In the genomic region with DNA sequence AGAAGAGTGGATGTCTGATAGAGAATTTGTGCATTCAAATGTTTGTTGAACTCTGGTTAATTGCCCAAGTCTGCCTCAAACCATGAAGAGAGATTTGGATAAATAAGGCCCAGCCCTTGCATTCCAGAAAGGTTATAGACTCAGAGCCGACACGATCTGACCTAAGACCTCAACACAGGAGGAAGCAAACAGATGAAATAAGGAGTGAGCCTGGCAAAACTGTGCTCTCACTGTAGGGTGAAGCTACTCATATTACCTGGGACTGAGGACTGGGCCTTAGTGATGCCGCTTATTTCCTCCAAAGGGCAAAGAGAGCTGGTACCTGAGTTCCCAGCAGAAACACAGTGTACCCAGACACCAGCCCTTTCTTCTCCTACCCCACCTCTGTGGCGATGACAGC, we compare ENCODE assay signal across 19 mouse cellular contexts.
DNase-seq lines count a peak whose midpoint lies in the region; ATAC-seq and TF ChIP-seq lines count a peak whose summit lies in the region.
"Had no signal": no experiment of that assay in that cellular context is flagged by ENCODE, and none has a peak within 500 bp of the region (broad histone marks: within the 10 kb centered on the region; RNA-seq: fewer than 3 reads in every experiment).

No protein-coding gene starts in this region.

- no peak for ATAC-seq in embryonic facial prominence, embryonic 13.5 days (ENCODE audit: insufficient number of reproducible peaks, insufficient read depth, low FRiP score, low TSS enrichment, low read depth)
- ATAC-seq in embryonic facial prominence, embryonic 14.5 days (ENCODE audit: low read depth): no peak
- ATAC-seq in limb, embryonic 13.5 days (ENCODE audit: low FRiP score, low read depth): no peak
- no peak for ATAC-seq in forebrain, embryonic 14.5 days
- ATAC-seq: forebrain, postnatal 0 days had no signal

- H3K4me1 ChIP-seq in heart, embryonic 10.5 days: peaks cover 19% of the 10 kb centered on the region
- peaks cover 34% of the 10 kb centered on the region for H3K4me1 ChIP-seq in embryonic facial prominence, embryonic 13.5 days
- H3K4me1 ChIP-seq in embryonic facial prominence, embryonic 14.5 days (ENCODE audit: control insufficient read depth, insufficient read depth, low read length): peaks cover 20% of the 10 kb centered on the region
- H3K4me1 ChIP-seq in limb, embryonic 13.5 days: peaks cover 42% of the 10 kb centered on the region
- no peaks in the 10 kb centered on the region for H3K4me1 ChIP-seq in forebrain, embryonic 14.5 days (ENCODE audit: control insufficient read depth, insufficient read depth, low read length)
- H3K4me1 ChIP-seq: forebrain, embryonic 12.5 days had no signal

- WGBS in heart, embryonic 10.5 days: 66% methylated on average over 4 of the region's 4 CpGs
- 38% methylated on average over 4 of the region's 4 CpGs for WGBS in embryonic facial prominence, embryonic 13.5 days
- 39% methylated on average over 4 of the region's 4 CpGs for WGBS in embryonic facial prominence, embryonic 14.5 days
- 53% methylated on average over 4 of the region's 4 CpGs for WGBS in limb, embryonic 13.5 days
- 89% methylated on average over 4 of the region's 4 CpGs for WGBS in forebrain, embryonic 14.5 days

- TF ChIP-seq CTCF in left cerebral cortex, adult 2 months (IDR thresholded peaks at IDR 0.05): no peak

- H3K27ac ChIP-seq in heart, embryonic 10.5 days: peak overlapping the region; percentile 64
- H3K27ac ChIP-seq in embryonic facial prominence, embryonic 13.5 days: peak overlapping the region; percentile 74
- peak overlapping the region; percentile 78 for H3K27ac ChIP-seq in embryonic facial prominence, embryonic 14.5 days (replicated peaks; ENCODE audit: low read depth, low read length)
- H3K27ac ChIP-seq in limb, embryonic 13.5 days: peak overlapping the region; percentile 77
- H3K27ac ChIP-seq in forebrain, embryonic 14.5 days (ENCODE audit: low read depth, low read length): no peak overlapping the region
- H3K27ac ChIP-seq in left cerebral cortex, adult 2 months: no peak overlapping the region
- H3K27ac ChIP-seq: forebrain, embryonic 12.5 days; hindbrain, embryonic 10.5 days; hindbrain, embryonic 14.5 days had no signal

- H3K9ac ChIP-seq in embryonic facial prominence, embryonic 13.5 days: no peak overlapping the region
- H3K9ac ChIP-seq in embryonic facial prominence, embryonic 14.5 days (ENCODE audit: low read depth, low read length): no peak overlapping the region
- no peak overlapping the region for H3K9ac ChIP-seq in limb, embryonic 13.5 days
- no peak overlapping the region for H3K9ac ChIP-seq in forebrain, embryonic 14.5 days (ENCODE audit: low read length)
- H3K9ac ChIP-seq: forebrain, embryonic 12.5 days; forebrain, postnatal 0 days; heart, embryonic 12.5 days; hindbrain, embryonic 14.5 days had no signal

- H3K36me3 ChIP-seq in heart, embryonic 10.5 days: no peaks in the 10 kb centered on the region
- H3K36me3 ChIP-seq in embryonic facial prominence, embryonic 13.5 days: no peaks in the 10 kb centered on the region
- no peaks in the 10 kb centered on the region for H3K36me3 ChIP-seq in embryonic facial prominence, embryonic 14.5 days (ENCODE audit: control insufficient read depth, insufficient read depth, low read length)
- no peaks in the 10 kb centered on the region for H3K36me3 ChIP-seq in limb, embryonic 13.5 days
- no peaks in the 10 kb centered on the region for H3K36me3 ChIP-seq in forebrain, embryonic 14.5 days (ENCODE audit: control insufficient read depth, insufficient read depth, low read length)
- H3K36me3 ChIP-seq: forebrain, embryonic 12.5 days; heart, embryonic 12.5 days; hindbrain, embryonic 10.5 days had no signal

- H3K4me3 ChIP-seq in heart, embryonic 10.5 days: no peak overlapping the region
- no peak overlapping the region for H3K4me3 ChIP-seq in embryonic facial prominence, embryonic 13.5 days
- no peak overlapping the region for H3K4me3 ChIP-seq in embryonic facial prominence, embryonic 14.5 days (ENCODE audit: low read depth, low read length)
- H3K4me3 ChIP-seq in limb, embryonic 13.5 days: no peak overlapping the region
- H3K4me3 ChIP-seq in forebrain, embryonic 14.5 days (ENCODE audit: low read depth, low read length): no peak overlapping the region
- H3K4me3 ChIP-seq in left cerebral cortex, adult 2 months: no peak overlapping the region
- H3K4me3 ChIP-seq: forebrain, embryonic 12.5 days; gastrocnemius, adult 2 months; heart, embryonic 12.5 days; hindbrain, embryonic 10.5 days had no signal

- no peaks in the 10 kb centered on the region for H3K9me3 ChIP-seq in heart, embryonic 10.5 days
- no peaks in the 10 kb centered on the region for H3K9me3 ChIP-seq in embryonic facial prominence, embryonic 13.5 days
- no peaks in the 10 kb centered on the region for H3K9me3 ChIP-seq in embryonic facial prominence, embryonic 14.5 days (ENCODE audit: control insufficient read depth, low read length)
- H3K9me3 ChIP-seq in limb, embryonic 13.5 days: no peaks in the 10 kb centered on the region
- no peaks in the 10 kb centered on the region for H3K9me3 ChIP-seq in forebrain, embryonic 14.5 days (replicated peaks; ENCODE audit: control insufficient read depth, low read length)
- H3K9me3 ChIP-seq: forebrain, embryonic 12.5 days; heart, embryonic 12.5 days; hindbrain, embryonic 10.5 days had no signal

- H3K4me2 ChIP-seq in embryonic facial prominence, embryonic 13.5 days: no peak overlapping the region
- no peak overlapping the region for H3K4me2 ChIP-seq in embryonic facial prominence, embryonic 14.5 days (ENCODE audit: low read depth, low read length)
- no peak overlapping the region for H3K4me2 ChIP-seq in limb, embryonic 13.5 days (replicated peaks)
- no peak overlapping the region for H3K4me2 ChIP-seq in forebrain, embryonic 14.5 days (ENCODE audit: low read length)
- H3K4me2 ChIP-seq: forebrain, embryonic 12.5 days; heart, embryonic 12.5 days; hindbrain, embryonic 14.5 days had no signal

- intact Hi-C loops in left cerebral cortex, adult 2 months (cut with DNase I): no loop called here

- no peak for DNase-seq in heart, embryonic 10.5 days (ENCODE audit: low spot score)
- DNase-seq in heart, adult 9 months (ENCODE audit: low spot score in 2 of 2): no peak
- no peak for DNase-seq in embryonic facial prominence, embryonic 14.5 days (ENCODE audit: low spot score)
- no peak for DNase-seq in forebrain, embryonic 14.5 days (ENCODE audit: low spot score)
- DNase-seq in left cerebral cortex, adult 2 months (ENCODE audit: extremely low spot score in 1 of 2, low spot score in 2 of 2): no peak
- DNase-seq in gastrocnemius, adult 18-20 months (ENCODE audit: low spot score): no peak
- DNase-seq: adrenal gland, adult 2 months; adrenal gland, postnatal 25 days; cerebellum, adult 18-20 months; cerebellum, postnatal 10 days; forebrain, postnatal 0 days; gastrocnemius, adult 2 months; gastrocnemius, postnatal 25 days had no signal

- H3K27me3 ChIP-seq in heart, embryonic 10.5 days (ENCODE audit: insufficient read depth, poor library complexity, severe bottlenecking): peaks cover 9% of the 10 kb centered on the region; the same call in 1 of the 2 replicates
- H3K27me3 ChIP-seq in embryonic facial prominence, embryonic 13.5 days: no peaks in the 10 kb centered on the region
- no peaks in the 10 kb centered on the region for H3K27me3 ChIP-seq in embryonic facial prominence, embryonic 14.5 days (replicated peaks; ENCODE audit: control insufficient read depth, insufficient read depth, low read length)
- H3K27me3 ChIP-seq in limb, embryonic 13.5 days: no peaks in the 10 kb centered on the region
- H3K27me3 ChIP-seq in forebrain, embryonic 14.5 days (replicated peaks; ENCODE audit: control insufficient read depth, insufficient read depth, low read length): no peaks in the 10 kb centered on the region
- H3K27me3 ChIP-seq: forebrain, embryonic 12.5 days; heart, embryonic 12.5 days had no signal

Comparison
In these comparisons a context has a peak if more than half of its experiments do, and no peak if none do; other contexts are left out.
1. H3K27ac ChIP-seq: peak in heart, embryonic 10.5 days (single experiment), embryonic facial prominence, embryonic 13.5 days (single experiment), embryonic facial prominence, embryonic 14.5 days (single experiment) and limb, embryonic 13.5 days (single experiment); none in forebrain, embryonic 14.5 days (single experiment) and left cerebral cortex, adult 2 months (single experiment).